ENCODE assay signal across 9 mouse cellular contexts in the genomic region with DNA sequence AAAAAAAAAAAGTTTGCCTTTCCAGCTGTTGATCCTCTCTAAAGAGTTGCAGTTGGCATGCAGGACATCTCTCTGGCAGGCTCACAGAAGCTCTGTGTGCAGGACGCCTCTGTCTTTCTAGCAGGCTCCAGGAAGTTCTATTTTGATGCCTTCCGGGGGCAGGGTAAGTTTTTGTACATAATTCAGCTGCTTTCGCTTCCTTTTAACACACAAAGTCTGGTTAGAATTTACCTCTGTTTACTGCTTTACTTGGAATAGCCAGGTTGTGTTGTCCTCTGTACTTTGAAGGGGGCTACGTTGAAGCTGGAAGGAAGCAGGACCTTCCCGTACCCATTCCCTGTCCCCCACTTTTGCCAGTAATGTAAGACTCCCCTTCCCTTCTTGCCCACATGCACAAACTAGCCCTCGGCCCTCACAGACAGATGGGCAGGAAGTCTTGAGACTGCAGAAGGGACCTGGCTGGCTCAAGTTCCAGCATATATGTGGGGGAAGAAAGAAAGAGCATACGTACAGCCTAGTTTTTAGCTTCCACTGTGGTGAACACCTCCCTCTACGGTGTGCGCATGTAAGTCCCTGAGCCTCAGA.
A peak's percentile ranks its signal among the peaks of the same experiment; 100 is the strongest.
DNase-seq lines count a peak whose midpoint lies in the region; TF ChIP-seq lines count a peak whose summit lies in the region.
"Had no signal": no experiment of that assay in that cellular context is flagged by ENCODE, and none has a peak within 500 bp of the region (broad histone marks: within the 10 kb centered on the region; RNA-seq: fewer than 3 reads in every experiment).

No protein-coding gene starts in this region.

- H3K36me3 ChIP-seq in splenic B cell, adult 2 months (ENCODE audit: control insufficient read depth, insufficient read depth, low read length, poor library complexity, severe bottlenecking) = no peaks in the 10 kb centered on the region

- peak overlapping the region; percentile 25 for H3K27ac ChIP-seq in layer of hippocampus, adult 2 months

- no peak for TF ChIP-seq POLR2A in lung, adult 2 months (IDR thresholded peaks at IDR 0.05; ENCODE audit: borderline replicate concordance, extremely low read depth, low read depth, low read length)

- 38% methylated on average over 9 of the region's 9 CpGs for WGBS in lung, adult 2 months

- H3K27me3 ChIP-seq in splenic B cell, adult 2 months (ENCODE audit: control insufficient read depth, insufficient read depth, low read length, poor library complexity, severe bottlenecking) = no peaks in the 10 kb centered on the region

- peaks cover 21% of the 10 kb centered on the region for H3K4me1 ChIP-seq in lung, adult 2 months (ENCODE audit: control insufficient read depth, insufficient read depth, low read length)

- no peak overlapping the region for H3K4me3 ChIP-seq in layer of hippocampus, adult 2 months
- peak overlapping the region; percentile 6 for H3K4me3 ChIP-seq in lung, adult 2 months (replicated peaks; ENCODE audit: extremely low read depth, low read depth, low read length)
- H3K4me3 ChIP-seq: myocyte had no signal

- TF ChIP-seq CTCF in layer of hippocampus, adult 2 months (conservative IDR thresholded peaks at IDR 0.05) = no peak
- TF ChIP-seq CTCF in lung, adult 2 months (IDR thresholded peaks at IDR 0.05; ENCODE audit: insufficient read depth, low read length) = no peak

- no peak for DNase-seq in layer of hippocampus, adult 2 months (ENCODE audit: low spot score in 2 of 2)
- DNase-seq in layer of hippocampus, adult 9-11 months = no peak
- DNase-seq in heart, postnatal 4 days = peak; percentile 20
- no peak for DNase-seq in lung, adult 2 months
- DNase-seq in splenic B cell, adult 2 months (ENCODE audit: low read depth, low spot score) = peak; percentile 66
- no peak for DNase-seq in retina, postnatal 1 day
- no peak for DNase-seq in ovary, postnatal 36 days (ENCODE audit: low spot score)
- DNase-seq in layer of hippocampus, adult 9-10 months (ENCODE audit: low spot score) = no peak

Comparison
In these comparisons a context has a peak if more than half of its experiments do, and no peak if none do; other contexts are left out.
1. DNase-seq: peak in heart, postnatal 4 days (single experiment) and splenic B cell, adult 2 months (single experiment); none in layer of hippocampus, adult 2 months (0 of 2), layer of hippocampus, adult 9-11 months (single experiment), lung, adult 2 months (single experiment), retina, postnatal 1 day (single experiment), ovary, postnatal 36 days (single experiment) and layer of hippocampus, adult 9-10 months (single experiment).